Mouse (Mus musculus) embryonic facial prominence, embryonic 10.5 days (tissue): ENCODE data around the gene Gphb5. TPM values are rescaled to one million over a fixed set of nuclear protein-coding genes. Genes with fewer than 3 reads are reported as not detected.

Experiments used
- polyA plus RNA-seq: library from polyadenylated mRNA; unstranded; fragments of >200 nt; fragmentation: Nextera tagmentation; extraction: Ambion mirVana; gene quantifications from 2 replicates; pipeline ENCODE4 v1.2.1, GENCODE M21; 2016

Gphb5 gene
- polyA plus RNA-seq, 1 experiment from 2014 or later = not detected

Other genes with a start within 250 kb of the Gphb5 start
- gene Kcnh5, start 239.4 kb downstream of the Gphb5 start, polyA plus RNA-seq = 0.18 and 0.24 TPM in 2 replicates
- gene Rhoj, start 108.5 kb downstream of the Gphb5 start, polyA plus RNA-seq = 19.9 and 25.5 TPM in 2 replicates
- gene Ppp2r5e, start 179.5 kb upstream of the Gphb5 start, polyA plus RNA-seq = 13.2 and 14.5 TPM in 2 replicates